Mouse (Mus musculus): Measurements from ENCODE around the gene Bloc1s1. TPM values are rescaled to one million over a fixed set of nuclear protein-coding genes. Genes with fewer than 3 reads are reported as not detected.

The Bloc1s1 gene
- polyA plus RNA-seq, 1 experiment from 2014 or later = 249 TPM

GRCm38 (mm10) chr10:128940475-128941061 lies 16.7 kb upstream of the Bloc1s1 start:
- H3K9ac ChIP-seq (replicated peaks) = no peak overlapping the region
- ATAC-seq (ENCODE audit: low FRiP score, low read depth) = no peak
- WGBS = 85% methylated on average over 10 of the region's 10 CpGs
- no peak overlapping the region for H3K27ac ChIP-seq (replicated peaks)
- no peaks in the 10 kb centered on the region for H3K9me3 ChIP-seq
- no peak overlapping the region for H3K4me3 ChIP-seq
- H3K4me1 ChIP-seq = no peaks in the 10 kb centered on the region
- H3K36me3 ChIP-seq = no peaks in the 10 kb centered on the region
- H3K27me3 ChIP-seq = peaks cover 22% of the 10 kb centered on the region
- no peak overlapping the region for H3K4me2 ChIP-seq (replicated peaks)

- Histone ChIP-seq H3K36me3 (no peaks in the 10 kb centered on the region), H3K4me1 (peaks cover 4% of the 10 kb centered on the region), H3K9me3 (no peaks in the 10 kb centered on the region), H3K4me3 (no peak overlapping the region), H3K27me3 (peaks cover 37% of the 10 kb centered on the region), H3K27ac (replicated peaks) (no peak overlapping the region), H3K4me2 (replicated peaks) (no peak overlapping the region), H3K9ac (replicated peaks) (no peak overlapping the region)
- WGBS = 74% methylated on average over 5 of the region's 5 CpGs
- ATAC-seq (ENCODE audit: low FRiP score, low read depth) = no peak
Observed at GRCm38 (mm10) chr10:128938974-128939373, 15.1 kb upstream of the Bloc1s1 start.

- no peak overlapping the region for H3K27ac ChIP-seq (replicated peaks)
- H3K9ac ChIP-seq (replicated peaks) = no peak overlapping the region
- 86% methylated on average over 9 of the region's 9 CpGs for WGBS
- peaks cover 43% of the 10 kb centered on the region for H3K27me3 ChIP-seq
- peaks cover 9% of the 10 kb centered on the region for H3K4me1 ChIP-seq
- no peaks in the 10 kb centered on the region for H3K9me3 ChIP-seq
- no peak overlapping the region for H3K4me3 ChIP-seq
- no peak overlapping the region for H3K4me2 ChIP-seq (replicated peaks)
- no peak for ATAC-seq (ENCODE audit: low FRiP score, low read depth)
- H3K36me3 ChIP-seq = no peaks in the 10 kb centered on the region
Observed at GRCm38 (mm10) chr10:128938457-128938856, 14.6 kb upstream of the Bloc1s1 start.

- 74% methylated on average over 12 of the region's 12 CpGs for WGBS
- H3K4me2 ChIP-seq (replicated peaks) = no peak overlapping the region
- peaks cover 13% of the 10 kb centered on the region for H3K4me1 ChIP-seq
- no peak overlapping the region for H3K9ac ChIP-seq (replicated peaks)
- no peak overlapping the region for H3K27ac ChIP-seq (replicated peaks)
- no peak for ATAC-seq (ENCODE audit: low FRiP score, low read depth)
- H3K9me3 ChIP-seq = no peaks in the 10 kb centered on the region
- peaks cover 48% of the 10 kb centered on the region for H3K27me3 ChIP-seq
- no peaks in the 10 kb centered on the region for H3K36me3 ChIP-seq
- H3K4me3 ChIP-seq = no peak overlapping the region
Observed at GRCm38 (mm10) chr10:128937756-128938390, 14.0 kb upstream of the Bloc1s1 start.

GRCm38 (mm10) chr10:128935826-128936440 lies 12.1 kb upstream of the Bloc1s1 start:
- H3K36me3 ChIP-seq = no peaks in the 10 kb centered on the region
- no peak for ATAC-seq (ENCODE audit: low FRiP score, low read depth)
- WGBS = 79% methylated on average over 8 of the region's 8 CpGs
- peaks cover 13% of the 10 kb centered on the region for H3K4me1 ChIP-seq
- no peak overlapping the region for H3K4me2 ChIP-seq (replicated peaks)
- no peak overlapping the region for H3K9ac ChIP-seq (replicated peaks)
- peaks cover 68% of the 10 kb centered on the region for H3K27me3 ChIP-seq
- H3K9me3 ChIP-seq = no peaks in the 10 kb centered on the region
- H3K4me3 ChIP-seq = no peak overlapping the region
- H3K27ac ChIP-seq (replicated peaks) = no peak overlapping the region

- Histone ChIP-seq H3K4me2 (replicated peaks) (no peak overlapping the region), H3K27ac (replicated peaks) (no peak overlapping the region), H3K4me1 (peaks cover 13% of the 10 kb centered on the region), H3K4me3 (no peak overlapping the region), H3K27me3 (peaks cover 70% of the 10 kb centered on the region), H3K36me3 (no peaks in the 10 kb centered on the region), H3K9ac (replicated peaks) (no peak overlapping the region), H3K9me3 (no peaks in the 10 kb centered on the region)
- 67% methylated on average over 7 of the region's 7 CpGs for WGBS
- ATAC-seq (ENCODE audit: low FRiP score, low read depth) = no peak
Observed at GRCm38 (mm10) chr10:128934997-128935787, 11.4 kb upstream of the Bloc1s1 start.

- ATAC-seq (ENCODE audit: low FRiP score, low read depth) = peak; percentile 32
- no peak overlapping the region for H3K27ac ChIP-seq (replicated peaks)
- no peaks in the 10 kb centered on the region for H3K9me3 ChIP-seq
- WGBS = 3% methylated on average over 21 of the region's 21 CpGs
- peaks cover 77% of the 10 kb centered on the region for H3K27me3 ChIP-seq
- H3K4me3 ChIP-seq = peak overlapping the region; percentile 44
- H3K9ac ChIP-seq (replicated peaks) = peak overlapping the region; percentile 20
- peak overlapping the region; percentile 85 for H3K4me2 ChIP-seq (replicated peaks)
- H3K36me3 ChIP-seq = no peaks in the 10 kb centered on the region
- peaks cover 13% of the 10 kb centered on the region for H3K4me1 ChIP-seq
Observed at GRCm38 (mm10) chr10:128933976-128934721, 10.3 kb upstream of the Bloc1s1 start.

- Histone ChIP-seq H3K4me1 (peaks cover 13% of the 10 kb centered on the region), H3K27me3 (peaks cover 81% of the 10 kb centered on the region), H3K27ac (replicated peaks) (no peak within 1 kb of the TSS), H3K4me2 (replicated peaks) (peak within 1 kb of the TSS; percentile 85), H3K4me3 (peak within 1 kb of the TSS; percentile 44), H3K9me3 (no peaks in the 10 kb centered on the region), H3K9ac (replicated peaks) (peak within 1 kb of the TSS; percentile 20), H3K36me3 (no peaks in the 10 kb centered on the region)
- ATAC-seq (ENCODE audit: low FRiP score, low read depth) = peak; percentile 91
- under 1% methylated on average over 23 of the region's 26 CpGs for WGBS
Observed at GRCm38 (mm10) chr10:128933574-128933973, 9.7 kb upstream of the Bloc1s1 start, which contains the start of gene Itga7. Gene Itga7, plus strand, starts transcription at chr10:128933818.

GRCm38 (mm10) chr10:128931441-128931840 lies 7.6 kb upstream of the Bloc1s1 start:
- 73% methylated on average over 2 of the region's 2 CpGs for WGBS

GRCm38 (mm10) chr10:128929638-128930378 lies 6.0 kb upstream of the Bloc1s1 start:
- no peak for ATAC-seq (ENCODE audit: low FRiP score, low read depth)
- H3K9me3 ChIP-seq = no peaks in the 10 kb centered on the region

More at GRCm38 (mm10) chr10:128931441-128931840, 7.6 kb upstream of the Bloc1s1 start:
- H3K27ac ChIP-seq (replicated peaks) = no peak overlapping the region
- H3K36me3 ChIP-seq = no peaks in the 10 kb centered on the region
- ATAC-seq (ENCODE audit: low FRiP score, low read depth) = no peak
- H3K4me1 ChIP-seq = peaks cover 13% of the 10 kb centered on the region
- H3K9ac ChIP-seq (replicated peaks) = no peak overlapping the region
- peaks cover 79% of the 10 kb centered on the region for H3K27me3 ChIP-seq
- H3K9me3 ChIP-seq = no peaks in the 10 kb centered on the region
- no peak overlapping the region for H3K4me2 ChIP-seq (replicated peaks)
- no peak overlapping the region for H3K4me3 ChIP-seq

GRCm38 (mm10) chr10:128928356-128928755 lies 4.5 kb upstream of the Bloc1s1 start:
- ATAC-seq (ENCODE audit: low FRiP score, low read depth) = no peak
- H3K27ac ChIP-seq (replicated peaks) = no peak overlapping the region
- H3K4me1 ChIP-seq = peaks cover 12% of the 10 kb centered on the region
- H3K4me2 ChIP-seq (replicated peaks) = no peak overlapping the region
- 27% methylated on average over 4 of the region's 4 CpGs for WGBS
- H3K27me3 ChIP-seq = peaks cover 48% of the 10 kb centered on the region
- H3K9ac ChIP-seq (replicated peaks) = no peak overlapping the region
- no peak overlapping the region for H3K4me3 ChIP-seq
- H3K36me3 ChIP-seq = no peaks in the 10 kb centered on the region
- no peaks in the 10 kb centered on the region for H3K9me3 ChIP-seq

More at GRCm38 (mm10) chr10:128929638-128930378, 6.0 kb upstream of the Bloc1s1 start:
- 74% methylated on average over 7 of the region's 7 CpGs for WGBS
- Histone ChIP-seq H3K27me3 (peaks cover 63% of the 10 kb centered on the region), H3K4me2 (replicated peaks) (no peak overlapping the region), H3K27ac (replicated peaks) (no peak overlapping the region), H3K4me3 (no peak overlapping the region), H3K4me1 (peaks cover 13% of the 10 kb centered on the region), H3K36me3 (no peaks in the 10 kb centered on the region), H3K9ac (replicated peaks) (no peak overlapping the region)
